Mouse (Mus musculus): ENCODE results near the gene Tmem248.

The Tmem248 gene

DNA sequence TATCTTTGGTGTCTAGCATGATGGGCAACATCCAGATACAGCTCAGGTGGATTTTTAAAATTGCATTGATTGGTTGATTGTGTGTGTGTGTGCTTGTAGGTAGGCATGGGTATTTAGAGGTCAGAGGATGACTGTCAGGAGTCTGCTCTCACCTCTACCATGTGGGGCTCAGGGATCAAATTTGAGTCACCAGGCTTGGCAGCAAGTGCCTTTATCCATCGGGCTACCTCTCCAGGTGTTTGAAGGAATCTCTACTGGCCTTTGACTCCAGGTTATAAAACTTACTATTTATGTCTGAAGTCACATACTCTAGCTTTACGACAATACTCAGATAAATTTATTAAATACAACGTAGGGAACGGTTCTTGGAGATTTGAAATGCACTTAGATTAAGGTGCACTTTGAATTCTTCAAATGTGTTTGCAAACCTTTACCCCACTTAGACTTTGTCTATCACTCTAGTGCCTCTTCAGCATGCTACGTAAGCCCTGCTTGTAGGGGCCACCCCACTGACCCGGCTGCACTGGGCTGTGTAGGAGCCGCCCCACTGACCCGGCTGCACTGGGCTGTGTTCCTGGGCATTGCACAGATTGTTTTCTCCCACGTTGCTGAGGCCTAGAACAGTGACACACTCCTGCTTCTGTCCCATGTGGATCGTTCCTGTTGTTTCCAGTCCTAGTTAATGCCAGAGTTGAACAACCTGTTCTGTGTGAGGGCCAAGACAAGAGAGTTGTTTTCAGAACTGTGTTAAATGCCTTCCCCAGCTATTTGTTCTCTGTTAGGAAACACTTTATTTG is 16.4 kb upstream of the Tmem248 start:
- DNase-seq (ENCODE audit: extremely low read depth, low read depth, low spot score): peak; percentile 81

DNA sequence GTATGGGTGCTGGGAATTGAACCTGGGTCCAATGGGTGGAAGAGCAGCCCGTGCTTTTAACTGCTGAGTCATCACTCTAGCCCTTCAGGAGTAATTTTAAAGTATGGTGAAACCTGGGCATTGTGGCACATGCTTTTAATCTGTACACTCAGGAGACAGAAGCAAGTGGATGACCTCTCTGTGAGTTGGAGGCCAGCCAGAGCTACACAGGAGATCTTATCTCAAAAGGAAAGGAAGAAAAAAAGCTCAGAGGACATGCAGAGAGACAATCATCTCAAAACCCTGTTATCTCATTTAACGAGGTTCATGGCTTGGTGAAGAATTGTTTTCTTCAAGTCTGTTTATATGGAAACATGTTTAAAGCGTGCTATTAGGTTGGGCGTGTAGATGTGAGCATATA is 12.9 kb upstream of the Tmem248 start:
- peak; percentile 78 for DNase-seq (ENCODE audit: extremely low read depth, low read depth, low spot score)

DNA sequence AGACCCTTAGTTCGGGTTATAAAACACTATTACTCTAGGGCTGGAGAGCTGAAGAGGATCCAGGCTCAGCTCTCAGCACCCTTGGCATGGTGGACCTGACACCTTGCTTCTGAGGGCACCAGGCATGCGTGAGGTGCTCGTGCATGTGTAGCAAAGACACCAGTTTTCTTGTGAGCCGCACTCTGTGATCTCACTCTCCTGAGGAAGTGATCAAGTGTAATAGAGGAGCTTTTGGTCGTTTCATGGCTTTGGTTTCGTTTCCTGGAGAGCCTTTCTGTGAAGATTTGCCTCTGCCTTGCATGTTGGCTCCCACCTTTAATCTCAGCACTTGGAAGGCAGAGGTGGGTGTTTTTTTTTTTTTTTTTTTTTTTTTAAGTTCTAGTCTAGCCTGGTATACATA is 12.3 kb upstream of the Tmem248 start:
- DNase-seq (ENCODE audit: extremely low read depth, low read depth, low spot score): no peak

DNA sequence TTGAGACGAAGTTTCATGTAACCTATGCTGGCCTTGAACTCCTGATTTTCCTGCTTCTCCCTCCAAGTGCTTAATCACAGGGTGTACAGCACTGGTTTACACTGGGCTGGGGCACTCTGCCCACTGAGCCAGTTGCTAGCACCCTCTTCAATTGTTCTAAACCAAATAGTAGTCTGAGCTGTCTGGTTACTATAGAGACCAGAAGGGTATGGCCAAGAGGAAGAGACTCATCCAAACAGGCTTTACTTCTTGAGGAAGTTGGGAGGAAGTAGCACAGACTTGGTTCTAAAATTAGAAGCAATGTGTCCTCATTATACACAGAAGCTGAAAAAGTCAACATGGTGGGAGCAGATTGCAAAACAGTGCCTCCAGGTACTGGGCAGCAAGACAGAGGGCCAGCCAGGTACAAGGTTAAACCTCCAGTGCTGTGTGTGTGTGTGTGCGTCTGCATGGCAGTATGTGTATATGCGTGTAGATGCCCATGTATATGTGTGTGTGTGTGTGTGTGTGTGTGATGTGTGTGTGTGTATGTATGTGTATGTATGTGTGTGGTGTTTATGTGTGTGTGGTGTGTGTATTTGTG is 11.3 kb upstream of the Tmem248 start:
- DNase-seq (ENCODE audit: extremely low read depth, low read depth, low spot score): no peak

GRCm38 (mm10) chr5:130207299-130207698 is 9.6 kb upstream of the Tmem248 start:
- no peak for DNase-seq (ENCODE audit: extremely low read depth, low read depth, low spot score)

DNA sequence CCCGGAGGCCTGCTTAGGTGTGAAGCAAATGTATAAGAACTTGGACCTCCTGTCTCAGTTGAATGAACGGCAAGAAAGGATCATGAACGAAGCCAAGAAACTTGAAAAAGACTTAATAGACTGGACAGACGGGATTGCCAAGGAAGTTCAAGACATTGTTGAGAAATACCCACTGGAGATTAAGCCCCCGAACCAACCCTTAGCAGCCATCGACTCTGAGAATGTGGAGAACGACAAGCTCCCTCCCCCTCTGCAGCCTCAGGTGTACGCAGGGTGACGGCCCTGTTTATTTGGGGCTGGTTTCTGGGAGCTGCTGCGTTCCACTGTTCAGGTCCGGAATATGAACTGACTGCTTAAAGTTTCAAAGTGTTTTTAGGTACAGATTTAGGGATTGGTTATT is 3.9 kb upstream of the Tmem248 start:
- no peak for DNase-seq (ENCODE audit: extremely low read depth, low read depth, low spot score)

GRCm38 (mm10) chr5:130217406-130217805 is 525 bp downstream of the Tmem248 start:
- DNase-seq (ENCODE audit: extremely low read depth, low read depth, low spot score): no peak

DNA sequence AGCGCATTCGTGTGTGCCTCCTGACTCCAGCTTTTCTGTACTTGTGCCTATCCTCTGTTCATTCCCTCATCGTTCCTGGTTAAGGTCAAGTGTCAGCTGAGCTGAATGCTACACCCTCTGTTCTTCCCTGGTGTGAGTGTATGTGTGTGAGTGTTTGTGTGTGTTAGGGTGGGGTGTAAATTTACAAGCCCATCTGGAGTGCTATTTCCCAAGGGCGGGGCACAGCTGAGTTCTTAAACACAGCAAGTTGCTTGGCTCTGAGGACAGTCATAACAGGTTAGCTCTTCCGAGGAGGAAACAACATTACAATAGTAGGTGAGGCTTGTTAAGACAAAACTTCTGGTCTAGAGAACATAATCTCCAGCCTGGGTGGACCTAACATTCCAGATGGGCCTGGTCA is 1.5 kb downstream of the Tmem248 start:
- DNase-seq (ENCODE audit: extremely low read depth, low read depth, low spot score): no peak

- no peak for DNase-seq (ENCODE audit: extremely low read depth, low read depth, low spot score)
Observed at GRCm38 (mm10) chr5:130221316-130221715, 4.4 kb downstream of the Tmem248 start.

DNA sequence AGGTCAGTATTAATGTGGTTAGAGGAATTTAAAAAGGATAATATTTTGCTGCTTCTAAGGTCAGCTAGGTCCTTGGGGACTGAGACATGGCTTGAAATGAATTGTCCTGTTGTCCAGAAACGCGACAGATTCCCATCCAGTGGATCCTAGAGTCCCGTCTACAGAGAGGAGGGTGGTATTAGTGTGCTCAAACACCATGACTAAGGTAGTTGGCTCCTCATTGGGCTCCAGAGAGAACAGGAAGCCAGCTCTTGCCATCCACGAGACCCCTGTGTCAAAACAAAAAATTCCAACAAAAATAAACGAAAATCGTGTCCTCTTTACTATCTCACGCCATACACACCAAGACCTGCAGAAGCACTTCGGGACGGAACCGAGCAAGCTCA is 4.9 kb downstream of the Tmem248 start:
- DNase-seq (ENCODE audit: extremely low read depth, low read depth, low spot score): no peak

DNA sequence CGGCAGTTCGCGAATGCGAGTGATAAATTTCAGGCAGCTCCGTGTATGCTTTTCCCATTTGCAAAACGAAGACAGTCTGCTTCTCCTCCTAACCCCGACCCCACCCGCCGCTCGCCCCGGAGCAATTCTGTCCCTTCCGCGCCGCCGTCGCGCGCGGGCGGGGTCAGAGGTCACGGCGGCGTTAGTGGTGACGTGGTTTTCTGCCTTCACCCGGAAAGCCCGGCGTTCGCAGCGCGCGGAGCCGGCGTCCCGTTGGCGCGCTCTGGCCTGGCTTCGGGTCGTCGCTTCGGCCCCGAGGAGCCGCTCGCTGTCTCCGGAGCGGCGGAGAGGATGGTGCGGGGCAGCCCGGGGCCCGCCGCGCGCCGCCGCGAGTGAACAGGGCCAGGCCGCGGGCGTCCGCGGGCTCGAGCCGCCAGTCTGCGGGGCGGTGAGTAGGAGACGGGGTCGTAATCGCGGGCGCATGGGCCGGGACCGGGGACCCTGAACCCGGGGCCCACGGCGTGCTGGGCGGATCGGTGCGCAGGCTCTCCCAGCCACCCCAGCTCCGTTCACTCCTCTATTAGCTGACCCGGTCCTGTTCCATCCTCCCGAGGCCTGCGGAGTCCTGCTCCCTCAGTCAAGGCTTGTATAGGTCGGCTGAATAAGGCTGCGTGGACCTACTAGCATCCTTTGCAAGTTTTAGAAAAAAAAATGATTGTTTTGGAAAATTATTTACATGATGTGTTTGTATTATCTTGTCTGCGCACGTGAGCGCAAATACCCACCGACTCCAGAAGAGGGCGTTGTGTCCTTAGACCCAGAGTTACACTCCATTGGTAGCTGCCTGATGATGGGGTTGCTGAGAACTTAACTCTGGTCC is 5.5 kb downstream of the Tmem248 start:
- no peak for DNase-seq (ENCODE audit: extremely low read depth, low read depth, low spot score)

DNA sequence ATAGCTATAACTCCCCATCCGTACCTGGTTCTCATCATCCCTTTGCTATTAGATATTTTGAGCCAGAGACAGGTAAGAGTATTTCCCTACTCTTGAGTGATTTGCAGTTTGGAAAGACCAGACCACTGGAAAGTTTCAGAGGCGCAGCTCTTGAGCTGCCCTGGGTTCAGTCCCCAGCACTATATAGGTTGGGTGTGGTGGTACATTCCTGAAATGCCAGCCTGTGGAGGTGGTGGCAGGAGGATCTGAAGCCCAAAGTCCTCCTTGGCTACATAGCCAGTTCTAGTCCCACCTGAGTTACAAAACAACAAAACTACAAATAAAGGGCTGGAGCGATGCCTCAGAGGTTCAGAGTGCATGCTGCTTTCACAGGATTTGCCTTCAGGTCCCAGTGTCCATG is 9.9 kb downstream of the Tmem248 start:
- no peak for DNase-seq (ENCODE audit: extremely low read depth, low read depth, low spot score)

GRCm38 (mm10) chr5:130228120-130228519 is 11.2 kb downstream of the Tmem248 start:
- DNase-seq (ENCODE audit: extremely low read depth, low read depth, low spot score): no peak

DNA sequence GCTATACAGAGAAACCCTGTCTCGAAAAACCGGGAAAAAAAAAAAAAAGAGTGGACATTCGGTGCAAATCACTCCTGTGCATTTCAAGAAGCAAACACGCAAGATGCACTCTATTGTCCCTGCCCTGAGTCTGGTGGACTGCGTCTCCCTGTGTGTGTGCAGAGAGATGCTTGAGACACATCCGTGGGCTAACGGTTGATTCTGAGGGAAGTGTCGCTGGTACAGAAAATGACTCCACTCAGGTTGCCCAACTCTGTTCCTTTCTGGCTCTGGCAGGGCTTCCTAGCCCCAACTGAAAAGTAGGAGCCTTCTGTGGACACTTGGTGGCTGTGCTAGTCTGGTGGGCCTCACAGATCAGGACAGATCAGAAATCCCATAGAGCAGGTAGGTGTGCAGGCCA is 19.4 kb downstream of the Tmem248 start:
- no peak for DNase-seq (ENCODE audit: extremely low read depth, low read depth, low spot score)

DNA sequence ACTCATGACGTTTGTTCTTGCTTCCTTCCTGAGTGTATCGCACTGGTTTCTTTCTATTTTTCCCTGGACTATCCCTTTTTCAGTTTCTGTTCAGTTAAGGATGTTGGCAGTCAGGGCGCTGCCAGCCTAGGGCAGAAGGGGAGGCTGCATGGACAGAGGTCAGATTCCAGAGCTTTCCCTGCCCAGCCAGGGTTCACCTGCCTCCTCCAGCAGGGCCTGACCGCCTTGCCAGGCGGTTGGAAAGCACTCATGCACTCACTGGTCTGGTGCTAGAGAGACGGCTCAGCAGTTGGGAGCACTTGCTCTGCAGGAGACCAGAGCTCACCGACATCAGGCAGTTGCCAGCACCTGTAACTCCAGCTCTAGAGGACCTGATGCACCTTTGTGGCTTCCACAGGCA is 22.4 kb downstream of the Tmem248 start:
- DNase-seq (ENCODE audit: extremely low read depth, low read depth, low spot score): no peak

DNA sequence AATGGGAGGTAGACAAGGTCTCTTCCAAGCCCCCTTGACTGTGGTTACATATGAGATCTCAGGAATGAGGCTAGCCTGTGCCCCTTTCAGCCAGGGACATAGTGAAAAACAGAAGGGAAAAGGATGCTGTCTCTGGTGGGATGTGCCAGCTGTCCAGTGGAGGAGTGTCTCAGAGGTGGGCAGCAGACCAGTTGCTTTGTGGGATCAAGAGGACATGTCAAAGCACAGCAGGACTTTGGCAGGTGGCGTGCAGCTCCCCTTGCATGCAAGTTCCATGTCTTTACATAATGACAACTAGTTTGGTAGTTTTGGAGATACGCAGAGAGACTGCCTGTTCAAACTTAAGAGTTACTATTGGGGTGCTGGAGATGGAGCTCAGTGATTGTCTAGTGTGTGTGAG is 23.0 kb downstream of the Tmem248 start:
- no peak for DNase-seq (ENCODE audit: extremely low read depth, low read depth, low spot score)

DNA sequence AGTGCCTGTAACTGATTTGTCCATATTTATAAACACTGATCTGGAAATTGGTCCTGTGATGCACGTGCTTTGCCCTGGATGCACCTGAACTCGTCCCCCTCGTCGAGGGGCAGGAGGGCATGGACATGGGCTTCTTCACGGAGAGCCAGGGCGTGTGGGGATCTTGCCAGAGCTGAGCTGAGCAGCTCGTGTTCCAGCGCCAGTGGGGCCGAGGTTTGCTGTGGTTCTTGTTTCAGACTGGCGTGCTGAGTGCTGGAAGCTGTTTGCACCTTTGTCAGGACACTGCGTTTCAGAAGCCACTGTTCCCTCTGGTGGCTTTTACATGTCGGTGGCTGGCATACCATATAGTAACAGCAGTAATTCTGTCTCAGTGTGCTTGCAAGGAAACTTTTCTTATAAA is 24.5 kb downstream of the Tmem248 start:
- DNase-seq (ENCODE audit: extremely low read depth, low read depth, low spot score): no peak

GRCm38 (mm10) chr5:130247823-130248222 is 30.9 kb downstream of the Tmem248 start:
- DNase-seq (ENCODE audit: extremely low read depth, low read depth, low spot score): no peak

- no peak for DNase-seq (ENCODE audit: extremely low read depth, low read depth, low spot score)
Observed at GRCm38 (mm10) chr5:130254164-130255016, 37.5 kb downstream of the Tmem248 start.

- peak; percentile 89 for DNase-seq (ENCODE audit: extremely low read depth, low read depth, low spot score)
Observed at GRCm38 (mm10) chr5:130255017-130255720, 38.3 kb downstream of the Tmem248 start, which contains the start of the genes Sbds and Tyw1. Gene Sbds (minus strand): TSS chr5:130255530. Gene Tyw1 (plus strand): TSS chr5:130255619.
